Mouse (Mus musculus) bone marrow macrophage, adult 2 months (primary cell): ENCODE results near the gene Strip2. TPM values are rescaled to one million over a fixed set of nuclear protein-coding genes. Genes with fewer than 3 reads are reported as not detected.

Source experiments
- H3K27ac ChIP-seq: 2 replicates; pipeline ENCODE4 v1.5.1; 2012; ENCODE audit warnings: low read depth, low read length; ENCODE audit not compliant: insufficient read depth
- H3K4me1 ChIP-seq: 2 replicates; pipeline ENCODE4 v1.6.1; 2012; ENCODE audit warnings: low read length; ENCODE audit not compliant: control insufficient read depth, insufficient read depth
- H3K4me3 ChIP-seq: 2 replicates; pipeline ENCODE4 v1.5.1; 2012; ENCODE audit warnings: mild to moderate bottlenecking, low read length, moderate library complexity; ENCODE audit not compliant: insufficient read depth
- CTCF ChIP-seq: IDR thresholded peaks from 2 replicates; pipeline ENCODE4 v1.5.1; 2012; ENCODE audit warnings: low read depth, mild to moderate bottlenecking, low read length, moderate library complexity
- POLR2A ChIP-seq: IDR thresholded peaks from 2 replicates; pipeline ENCODE4 v1.6.1; 2012; ENCODE audit warnings: mild to moderate bottlenecking, low read depth, low read length, borderline replicate concordance
- polyA plus RNA-seq: library from polyadenylated mRNA; stranded (reverse); fragments of >200 nt; gene quantifications from 2 replicates; pipeline ENCODE4 v1.2.4, GENCODE M21; 2012; ENCODE audit not compliant: missing spikeins, insufficient read depth, insufficient read length

Strip2 gene
- polyA plus RNA-seq, 1 experiment = 0.20 TPM

- no peak for TF ChIP-seq CTCF
- TF ChIP-seq POLR2A = no peak
- Histone ChIP-seq H3K4me3 (no peak overlapping the region), H3K27ac (no peak overlapping the region), H3K4me1 (peaks cover 16% of the 10 kb centered on the region)
Observed at GRCm38 (mm10) chr6:29923501-29923900, 6.7 kb downstream of the Strip2 start.

- Histone ChIP-seq H3K27ac (peak overlapping the region; percentile 24; the same call in 1 of the 2 replicates), H3K4me3 (no peak overlapping the region), H3K4me1 (peaks cover 26% of the 10 kb centered on the region)
- TF ChIP-seq CTCF (no peak), POLR2A (no peak)
Observed at GRCm38 (mm10) chr6:29925594-29926219, 8.9 kb downstream of the Strip2 start.

GRCm38 (mm10) chr6:29930087-29930486 is 13.3 kb downstream of the Strip2 start:
- no peak overlapping the region for H3K27ac ChIP-seq
- TF ChIP-seq POLR2A (no peak), CTCF (no peak)
- peaks cover 23% of the 10 kb centered on the region for H3K4me1 ChIP-seq
- H3K4me3 ChIP-seq = no peak overlapping the region

- no peak for TF ChIP-seq CTCF
- TF ChIP-seq POLR2A = no peak
- Histone ChIP-seq H3K4me1 (peaks cover 21% of the 10 kb centered on the region), H3K27ac (no peak overlapping the region), H3K4me3 (no peak overlapping the region)
Observed at GRCm38 (mm10) chr6:29930665-29931064, 13.9 kb downstream of the Strip2 start.

- Histone ChIP-seq H3K4me1 (peaks cover 16% of the 10 kb centered on the region), H3K27ac (no peak overlapping the region), H3K4me3 (no peak overlapping the region)
- TF ChIP-seq CTCF (no peak), POLR2A (no peak)
Observed at GRCm38 (mm10) chr6:29931181-29931580, 14.4 kb downstream of the Strip2 start.

GRCm38 (mm10) chr6:29935741-29936140 is 18.9 kb downstream of the Strip2 start:
- TF ChIP-seq CTCF (no peak), POLR2A (no peak)
- H3K4me1 ChIP-seq = peaks cover 10% of the 10 kb centered on the region
- no peak overlapping the region for H3K27ac ChIP-seq
- no peak overlapping the region for H3K4me3 ChIP-seq

GRCm38 (mm10) chr6:29940428-29940827 is 23.6 kb downstream of the Strip2 start:
- Histone ChIP-seq H3K4me3 (no peak overlapping the region), H3K4me1 (peaks cover 12% of the 10 kb centered on the region), H3K27ac (no peak overlapping the region)
- TF ChIP-seq POLR2A = no peak
- no peak for TF ChIP-seq CTCF

GRCm38 (mm10) chr6:29941036-29941435 is 24.2 kb downstream of the Strip2 start:
- TF ChIP-seq POLR2A (no peak), CTCF (no peak)
- H3K4me1 ChIP-seq = peaks cover 11% of the 10 kb centered on the region
- H3K4me3 ChIP-seq = no peak overlapping the region
- no peak overlapping the region for H3K27ac ChIP-seq

- no peak for TF ChIP-seq POLR2A
- TF ChIP-seq CTCF = no peak
- Histone ChIP-seq H3K27ac (no peak overlapping the region), H3K4me1 (peaks cover 11% of the 10 kb centered on the region), H3K4me3 (no peak overlapping the region)
Observed at GRCm38 (mm10) chr6:29944465-29944864, 27.7 kb downstream of the Strip2 start.

- H3K27ac ChIP-seq = no peak overlapping the region
- TF ChIP-seq POLR2A (no peak), CTCF (no peak)
- H3K4me3 ChIP-seq = no peak overlapping the region
- no peaks in the 10 kb centered on the region for H3K4me1 ChIP-seq
Observed at GRCm38 (mm10) chr6:29946568-29946967, 29.8 kb downstream of the Strip2 start.
